Mouse (Mus musculus): Measurements from ENCODE around the gene Eef1akmt3. TPM values are rescaled to one million over a fixed set of nuclear protein-coding genes. Genes with fewer than 3 reads are reported as not detected.
A peak's percentile ranks its signal among the peaks of the same experiment; 100 is the strongest.

Gene Eef1akmt3
- polyA plus RNA-seq, 1 experiment from 2014 or later, result 0.08 TPM

DNA sequence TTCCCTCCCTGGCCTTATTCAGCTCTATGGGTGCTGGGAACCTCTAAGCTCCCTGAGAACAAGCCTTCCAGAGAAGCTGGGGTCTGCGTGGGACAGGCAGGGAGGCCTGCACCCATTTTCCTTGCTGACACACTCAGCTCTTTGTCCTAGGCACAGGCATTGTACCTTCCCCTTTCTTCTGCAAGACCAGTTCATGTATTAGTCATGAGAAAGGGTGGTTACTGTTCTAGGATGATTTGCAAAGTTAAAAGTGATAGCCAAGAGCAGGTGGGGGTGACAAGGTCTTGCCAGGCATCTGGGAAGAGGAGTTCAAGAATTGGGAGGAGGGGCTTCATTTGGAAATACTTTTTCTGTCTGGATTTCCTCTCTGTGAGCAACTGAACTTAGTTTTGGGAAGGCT lies 39.3 kb downstream of the Eef1akmt3 start:
- Histone ChIP-seq H3K4me3 (ENCODE audit: low read depth, low read length) (no peak overlapping the region), H3K36me3 (ENCODE audit: control insufficient read depth, insufficient read depth, low read length) (no peaks in the 10 kb centered on the region), H3K4me1 (replicated peaks; ENCODE audit: control insufficient read depth, insufficient read depth, low read length) (no peaks in the 10 kb centered on the region), H3K27ac (ENCODE audit: low read depth, low read length) (no peak overlapping the region), H3K9ac (ENCODE audit: low read depth, low read length) (no peak overlapping the region), H3K9me3 (ENCODE audit: control insufficient read depth, low read length) (no peaks in the 10 kb centered on the region), H3K27me3 (ENCODE audit: control insufficient read depth, insufficient read depth, low read length) (no peaks in the 10 kb centered on the region), H3K4me2 (replicated peaks; ENCODE audit: low read depth, low read length) (no peak overlapping the region)
- ATAC-seq (ENCODE audit: low FRiP score), result no peak
- DNase-seq (ENCODE audit: low spot score), result no peak
- WGBS, result 80% methylated on average over 1 of the region's 1 CpGs

DNA sequence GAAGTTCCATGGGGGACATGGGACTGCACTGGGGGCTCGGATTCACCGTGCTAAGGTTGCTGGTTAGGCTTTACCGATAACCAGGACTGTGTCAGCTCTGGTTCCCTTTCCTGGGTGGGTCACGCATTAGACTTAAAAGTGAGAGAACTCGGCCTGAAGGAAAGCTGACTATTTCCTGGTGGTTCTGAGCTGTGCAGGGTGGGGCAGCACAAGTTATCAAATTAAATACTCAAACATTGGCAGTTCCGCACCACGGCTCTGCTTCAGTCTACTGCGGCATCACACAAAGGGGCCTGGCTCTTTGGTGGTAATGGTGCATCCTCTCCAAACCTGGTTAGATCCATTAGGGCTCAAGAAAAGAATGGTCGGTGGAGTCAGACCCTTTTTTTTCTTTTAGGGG lies 40.0 kb downstream of the Eef1akmt3 start:
- Histone ChIP-seq H3K4me2 (replicated peaks; ENCODE audit: low read depth, low read length) (no peak overlapping the region), H3K9ac (ENCODE audit: low read depth, low read length) (no peak overlapping the region), H3K27ac (ENCODE audit: low read depth, low read length) (no peak overlapping the region), H3K9me3 (ENCODE audit: control insufficient read depth, low read length) (no peaks in the 10 kb centered on the region), H3K4me1 (replicated peaks; ENCODE audit: control insufficient read depth, insufficient read depth, low read length) (no peaks in the 10 kb centered on the region), H3K4me3 (ENCODE audit: low read depth, low read length) (no peak overlapping the region), H3K36me3 (ENCODE audit: control insufficient read depth, insufficient read depth, low read length) (no peaks in the 10 kb centered on the region), H3K27me3 (ENCODE audit: control insufficient read depth, insufficient read depth, low read length) (no peaks in the 10 kb centered on the region)
- WGBS, result 86% methylated on average over 9 of the region's 9 CpGs
- DNase-seq (ENCODE audit: low spot score) (no peak), ATAC-seq (ENCODE audit: low FRiP score) (no peak)

GRCm38 (mm10) chr10:127000529-127000928 lies 40.8 kb downstream of the Eef1akmt3 start, which contains the start of gene Avil:
Avil (plus strand) TSS chr10:127000709.
- H3K36me3 ChIP-seq (ENCODE audit: control insufficient read depth, insufficient read depth, low read length), result no peaks in the 10 kb centered on the region
- 90% methylated on average over 5 of the region's 5 CpGs for WGBS
- H3K4me2 ChIP-seq (replicated peaks; ENCODE audit: low read depth, low read length), result no peak within 1 kb of the TSS
- no peaks in the 10 kb centered on the region for H3K27me3 ChIP-seq (ENCODE audit: control insufficient read depth, insufficient read depth, low read length)
- H3K4me3 ChIP-seq (ENCODE audit: low read depth, low read length), result no peak within 1 kb of the TSS
- H3K27ac ChIP-seq (ENCODE audit: low read depth, low read length), result no peak within 1 kb of the TSS
- no peak for DNase-seq (ENCODE audit: low spot score)
- no peaks in the 10 kb centered on the region for H3K4me1 ChIP-seq (replicated peaks; ENCODE audit: control insufficient read depth, insufficient read depth, low read length)
- no peak within 1 kb of the TSS for H3K9ac ChIP-seq (ENCODE audit: low read depth, low read length)
- H3K9me3 ChIP-seq (ENCODE audit: control insufficient read depth, low read length), result no peaks in the 10 kb centered on the region
- no peak for ATAC-seq (ENCODE audit: low FRiP score)

- H3K4me1 ChIP-seq (replicated peaks; ENCODE audit: control insufficient read depth, insufficient read depth, low read length), result no peaks in the 10 kb centered on the region
- no peak for ATAC-seq (ENCODE audit: low FRiP score)
- H3K9me3 ChIP-seq (ENCODE audit: control insufficient read depth, low read length), result no peaks in the 10 kb centered on the region
- no peaks in the 10 kb centered on the region for H3K27me3 ChIP-seq (ENCODE audit: control insufficient read depth, insufficient read depth, low read length)
- DNase-seq (ENCODE audit: low spot score), result no peak
- WGBS, result 84% methylated on average over 13 of the region's 13 CpGs
- 0 out of 2 replicates have a peak, but pooled peaks cover 3% of the 10 kb centered on the region for H3K36me3 ChIP-seq (ENCODE audit: control insufficient read depth, insufficient read depth, low read length)
- no peak overlapping the region for H3K9ac ChIP-seq (ENCODE audit: low read depth, low read length)
- H3K27ac ChIP-seq (ENCODE audit: low read depth, low read length), result no peak overlapping the region
- H3K4me3 ChIP-seq (ENCODE audit: low read depth, low read length), result no peak overlapping the region
- no peak overlapping the region for H3K4me2 ChIP-seq (replicated peaks; ENCODE audit: low read depth, low read length)
Measured at GRCm38 (mm10) chr10:126997340-126998113, 43.8 kb downstream of the Eef1akmt3 start.

- no peak overlapping the region for H3K27ac ChIP-seq (ENCODE audit: low read depth, low read length)
- no peak overlapping the region for H3K9ac ChIP-seq (ENCODE audit: low read depth, low read length)
- H3K4me3 ChIP-seq (ENCODE audit: low read depth, low read length), result no peak overlapping the region
- H3K27me3 ChIP-seq (ENCODE audit: control insufficient read depth, insufficient read depth, low read length), result no peaks in the 10 kb centered on the region
- no peaks in the 10 kb centered on the region for H3K9me3 ChIP-seq (ENCODE audit: control insufficient read depth, low read length)
- H3K36me3 ChIP-seq (ENCODE audit: control insufficient read depth, insufficient read depth, low read length), result 0 out of 2 replicates have a peak, but pooled peaks cover 3% of the 10 kb centered on the region
- H3K4me1 ChIP-seq (replicated peaks; ENCODE audit: control insufficient read depth, insufficient read depth, low read length), result no peaks in the 10 kb centered on the region; the same call in 1 of the 2 replicates
- 86% methylated on average over 3 of the region's 3 CpGs for WGBS
- no peak overlapping the region for H3K4me2 ChIP-seq (replicated peaks; ENCODE audit: low read depth, low read length)
- no peak for DNase-seq (ENCODE audit: low spot score)
- no peak for ATAC-seq (ENCODE audit: low FRiP score)
Measured at GRCm38 (mm10) chr10:126993621-126994020, 47.7 kb downstream of the Eef1akmt3 start.

DNA sequence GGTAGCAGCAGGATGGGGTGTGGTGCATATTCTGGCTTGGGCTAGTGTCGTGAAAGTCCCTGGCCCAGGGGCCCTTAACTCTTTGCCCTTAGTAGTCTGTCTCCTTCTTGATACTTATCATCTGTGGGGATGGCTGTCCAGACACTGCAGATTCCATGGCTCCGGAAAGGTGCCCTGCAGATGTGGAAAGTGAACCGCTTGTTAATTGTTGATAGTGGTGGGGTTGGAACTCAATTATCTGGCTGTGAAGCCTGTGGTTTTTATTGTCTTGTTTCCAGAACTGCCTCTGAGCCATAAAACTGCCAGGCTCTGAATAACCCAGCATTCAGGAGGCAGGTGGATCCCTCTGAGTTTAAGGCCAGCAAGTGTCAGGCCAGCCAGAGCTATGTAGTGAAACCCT lies 49.6 kb downstream of the Eef1akmt3 start:
- no peak for DNase-seq (ENCODE audit: low spot score)
- 68% methylated on average over 3 of the region's 3 CpGs for WGBS
- Histone ChIP-seq H3K4me1 (replicated peaks; ENCODE audit: control insufficient read depth, insufficient read depth, low read length) (no peaks in the 10 kb centered on the region; the same call in 1 of the 2 replicates), H3K27me3 (ENCODE audit: control insufficient read depth, insufficient read depth, low read length) (no peaks in the 10 kb centered on the region), H3K4me2 (replicated peaks; ENCODE audit: low read depth, low read length) (no peak overlapping the region), H3K27ac (ENCODE audit: low read depth, low read length) (no peak overlapping the region), H3K4me3 (ENCODE audit: low read depth, low read length) (no peak overlapping the region), H3K9me3 (ENCODE audit: control insufficient read depth, low read length) (no peaks in the 10 kb centered on the region), H3K36me3 (ENCODE audit: control insufficient read depth, insufficient read depth, low read length) (0 out of 2 replicates have a peak, but pooled peaks cover 3% of the 10 kb centered on the region), H3K9ac (ENCODE audit: low read depth, low read length) (no peak overlapping the region)
- no peak for ATAC-seq (ENCODE audit: low FRiP score)

- Histone ChIP-seq H3K36me3 (ENCODE audit: control insufficient read depth, insufficient read depth, low read length) (0 out of 2 replicates have a peak, but pooled peaks cover 3% of the 10 kb centered on the region), H3K27ac (ENCODE audit: low read depth, low read length) (no peak overlapping the region), H3K9ac (ENCODE audit: low read depth, low read length) (no peak overlapping the region), H3K4me1 (replicated peaks; ENCODE audit: control insufficient read depth, insufficient read depth, low read length) (no peaks in the 10 kb centered on the region; the same call in 1 of the 2 replicates), H3K4me3 (ENCODE audit: low read depth, low read length) (no peak overlapping the region), H3K27me3 (ENCODE audit: control insufficient read depth, insufficient read depth, low read length) (no peaks in the 10 kb centered on the region), H3K9me3 (ENCODE audit: control insufficient read depth, low read length) (no peaks in the 10 kb centered on the region), H3K4me2 (replicated peaks; ENCODE audit: low read depth, low read length) (no peak overlapping the region)
- DNase-seq (ENCODE audit: low spot score) (peak; percentile 91), ATAC-seq (ENCODE audit: low FRiP score) (peak; percentile 78)
- WGBS, result 66% methylated on average over 7 of the region's 7 CpGs
Measured at GRCm38 (mm10) chr10:126990313-126991056, 50.8 kb downstream of the Eef1akmt3 start.

DNA sequence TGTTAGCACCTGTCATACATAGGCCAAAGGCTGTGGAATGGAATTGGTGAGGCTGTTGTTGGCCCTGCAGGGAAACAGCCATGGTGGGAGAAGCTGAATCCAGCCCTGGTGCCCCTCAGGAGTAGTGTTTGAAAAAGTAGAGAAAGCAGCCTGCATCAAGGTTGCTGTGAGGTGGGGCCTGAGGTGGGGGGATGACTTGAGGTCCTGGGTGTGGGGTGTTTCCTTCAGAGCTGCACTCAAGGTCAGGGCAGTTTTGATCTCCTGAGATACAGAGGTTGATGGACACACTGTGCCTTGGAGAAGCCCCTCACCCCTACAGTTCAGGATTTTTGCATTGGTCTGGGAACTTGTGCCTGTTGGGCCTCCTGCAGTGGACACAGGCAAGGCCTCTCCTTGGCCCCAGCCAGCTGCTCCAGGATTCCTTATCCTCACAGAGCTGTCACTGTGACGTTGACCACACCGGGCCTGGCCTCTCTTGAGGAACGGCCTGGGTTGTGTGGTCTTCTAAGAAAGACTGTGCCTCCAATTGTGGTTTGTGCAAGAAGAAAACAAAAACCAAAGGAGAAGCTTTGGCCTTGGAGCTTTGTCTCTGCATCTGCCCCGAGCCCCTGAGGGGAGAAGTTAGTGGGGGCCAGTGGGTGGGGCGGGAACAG lies 52.7 kb downstream of the Eef1akmt3 start:
- no peaks in the 10 kb centered on the region for H3K9me3 ChIP-seq (ENCODE audit: control insufficient read depth, low read length)
- no peak for ATAC-seq (ENCODE audit: low FRiP score)
- 77% methylated on average over 5 of the region's 5 CpGs for WGBS
- no peak overlapping the region for H3K27ac ChIP-seq (ENCODE audit: low read depth, low read length)
- H3K36me3 ChIP-seq (ENCODE audit: control insufficient read depth, insufficient read depth, low read length), result no peaks in the 10 kb centered on the region
- H3K4me1 ChIP-seq (replicated peaks; ENCODE audit: control insufficient read depth, insufficient read depth, low read length), result peaks cover 7% of the 10 kb centered on the region; the same call in 1 of the 2 replicates
- H3K27me3 ChIP-seq (ENCODE audit: control insufficient read depth, insufficient read depth, low read length), result no peaks in the 10 kb centered on the region
- H3K9ac ChIP-seq (ENCODE audit: low read depth, low read length), result no peak overlapping the region
- no peak overlapping the region for H3K4me3 ChIP-seq (ENCODE audit: low read depth, low read length)
- no peak for DNase-seq (ENCODE audit: low spot score)
- no peak overlapping the region for H3K4me2 ChIP-seq (replicated peaks; ENCODE audit: low read depth, low read length)

Measured in hindbrain, embryonic 11.5 days (tissue).